Mouse (Mus musculus): ENCODE measurements around the gene Herpud1.

GRCm38 (mm10) chr8:94363288-94363688, 22.9 kb upstream of the Herpud1 start:
- TF ChIP-seq CTCF (IDR thresholded peaks at IDR 0.05; ENCODE audit: low read depth, low read length) = no peak
- TF ChIP-seq POLR2A (IDR thresholded peaks at IDR 0.05; ENCODE audit: borderline replicate concordance, low read depth, low read length) = no peak

All from bone marrow macrophage, adult 2 months (primary cell).